Mouse (Mus musculus): Measurements from ENCODE around the gene Zfp985.
"Not testable (repeated sequence)": the region's sequence is repeated elsewhere in the genome, so short reads cannot be mapped to it uniquely, and the experiment has no call there.

Zfp985 gene

GRCm38 (mm10) chr4:147554361-147554760, 1.3 kb downstream of the Zfp985 start:
- peaks cover 43% of the 10 kb centered on the region for H3K4me1 ChIP-seq (replicated peaks; ENCODE audit: low read depth, low read length)
- peaks cover 29% of the 10 kb centered on the region for H3K9me3 ChIP-seq (ENCODE audit: low read length)
- not testable (repeated sequence) for H3K36me3 ChIP-seq (ENCODE audit: insufficient read depth, low read length); H3K27me3 ChIP-seq (ENCODE audit: insufficient read depth, low read length)
- H3K4me3 ChIP-seq (replicated peaks; ENCODE audit: low read length) = peak overlapping the region; percentile 68
- TF ChIP-seq NANOG (IDR thresholded peaks at IDR 0.05; ENCODE audit: borderline replicate concordance, low read length) (peak; percentile 37; the same call in 1 of the 2 replicates), POU5F1 (IDR thresholded peaks at IDR 0.05; ENCODE audit: borderline replicate concordance, low read length) (0 out of 2 replicates have a peak, but pooled peaks have one; percentile 26)

- Histone ChIP-seq H3K4me1 (replicated peaks; ENCODE audit: low read depth, low read length) (peaks cover 46% of the 10 kb centered on the region), H3K9me3 (ENCODE audit: low read length) (peaks cover 11% of the 10 kb centered on the region)
- H3K27me3 ChIP-seq (ENCODE audit: insufficient read depth, low read length); H3K4me3 ChIP-seq (replicated peaks; ENCODE audit: low read length); H3K36me3 ChIP-seq (ENCODE audit: insufficient read depth, low read length): not testable (repeated sequence)
Observed at GRCm38 (mm10) chr4:147556921-147557320, 3.8 kb downstream of the Zfp985 start.

- peaks cover 45% of the 10 kb centered on the region for H3K4me1 ChIP-seq (replicated peaks; ENCODE audit: low read depth, low read length)
- not testable (repeated sequence) for H3K4me3 ChIP-seq (replicated peaks; ENCODE audit: low read length); H3K9me3 ChIP-seq (ENCODE audit: low read length); H3K27me3 ChIP-seq (ENCODE audit: insufficient read depth, low read length); H3K36me3 ChIP-seq (ENCODE audit: insufficient read depth, low read length)
- peak; percentile 35; the same call in 1 of the 2 replicates for TF ChIP-seq NANOG (IDR thresholded peaks at IDR 0.05; ENCODE audit: borderline replicate concordance, low read length)
Observed at GRCm38 (mm10) chr4:147558011-147558410, 4.9 kb downstream of the Zfp985 start.

GRCm38 (mm10) chr4:147559096-147559495, 6.0 kb downstream of the Zfp985 start:
- H3K9me3 ChIP-seq (ENCODE audit: low read length) = not testable (repeated sequence)

GRCm38 (mm10) chr4:147565426-147566220, 12.5 kb downstream of the Zfp985 start:
- peaks cover 13% of the 10 kb centered on the region for H3K9me3 ChIP-seq (ENCODE audit: low read length)
- no peaks in the 10 kb centered on the region for H3K27me3 ChIP-seq (ENCODE audit: insufficient read depth, low read length)
- TF ChIP-seq NANOG (IDR thresholded peaks at IDR 0.05; ENCODE audit: borderline replicate concordance, low read length) = no peak
- TF ChIP-seq POU5F1 (IDR thresholded peaks at IDR 0.05; ENCODE audit: borderline replicate concordance, low read length) = no peak
- no peak for TF ChIP-seq CTCF (conservative IDR thresholded peaks at IDR 0.05; ENCODE audit: low read length)
- peaks cover 31% of the 10 kb centered on the region for H3K36me3 ChIP-seq (ENCODE audit: insufficient read depth, low read length)
- H3K4me1 ChIP-seq (replicated peaks; ENCODE audit: low read depth, low read length) = peaks cover 9% of the 10 kb centered on the region
- no peak overlapping the region for H3K4me3 ChIP-seq (replicated peaks; ENCODE audit: low read length)

More at GRCm38 (mm10) chr4:147559096-147559495, 6.0 kb downstream of the Zfp985 start:
- Histone ChIP-seq H3K4me3 (replicated peaks; ENCODE audit: low read length) (peak overlapping the region; percentile 15; the same call in 1 of the 2 replicates), H3K4me1 (replicated peaks; ENCODE audit: low read depth, low read length) (peaks cover 44% of the 10 kb centered on the region), H3K36me3 (ENCODE audit: insufficient read depth, low read length) (peaks cover 12% of the 10 kb centered on the region)
- H3K27me3 ChIP-seq (ENCODE audit: insufficient read depth, low read length) = not testable (repeated sequence)

- H3K9me3 ChIP-seq (ENCODE audit: low read length); H3K4me3 ChIP-seq (replicated peaks; ENCODE audit: low read length); H3K4me1 ChIP-seq (replicated peaks; ENCODE audit: low read depth, low read length); H3K27me3 ChIP-seq (ENCODE audit: insufficient read depth, low read length): not testable (repeated sequence)
- peaks cover 17% of the 10 kb centered on the region for H3K36me3 ChIP-seq (ENCODE audit: insufficient read depth, low read length)
Observed at GRCm38 (mm10) chr4:147571156-147571555, 18.1 kb downstream of the Zfp985 start.

GRCm38 (mm10) chr4:147579371-147579770, 26.3 kb downstream of the Zfp985 start:
- not testable (repeated sequence) for H3K4me1 ChIP-seq (replicated peaks; ENCODE audit: low read depth, low read length)

GRCm38 (mm10) chr4:147586511-147587473, 33.7 kb downstream of the Zfp985 start:
- Histone ChIP-seq H3K4me1 (replicated peaks; ENCODE audit: low read depth, low read length) (no peaks in the 10 kb centered on the region), H3K36me3 (ENCODE audit: insufficient read depth, low read length) (peaks cover 26% of the 10 kb centered on the region), H3K27me3 (ENCODE audit: insufficient read depth, low read length) (no peaks in the 10 kb centered on the region), H3K4me3 (replicated peaks; ENCODE audit: low read length) (no peak overlapping the region), H3K9me3 (ENCODE audit: low read length) (peaks cover 32% of the 10 kb centered on the region)
- no peak for TF ChIP-seq NANOG (IDR thresholded peaks at IDR 0.05; ENCODE audit: borderline replicate concordance, low read length)

More at GRCm38 (mm10) chr4:147579371-147579770, 26.3 kb downstream of the Zfp985 start:
- not testable (repeated sequence) for H3K27me3 ChIP-seq (ENCODE audit: insufficient read depth, low read length); H3K4me3 ChIP-seq (replicated peaks; ENCODE audit: low read length)
- Histone ChIP-seq H3K9me3 (ENCODE audit: low read length) (peaks cover 14% of the 10 kb centered on the region; the same call in 1 of the 2 replicates), H3K36me3 (ENCODE audit: insufficient read depth, low read length) (peaks cover 29% of the 10 kb centered on the region)

GRCm38 (mm10) chr4:147594630-147595029, 41.6 kb downstream of the Zfp985 start:
- H3K9me3 ChIP-seq (ENCODE audit: low read length) = peaks cover 12% of the 10 kb centered on the region
- not testable (repeated sequence) for H3K27me3 ChIP-seq (ENCODE audit: insufficient read depth, low read length); H3K4me1 ChIP-seq (replicated peaks; ENCODE audit: low read depth, low read length); H3K4me3 ChIP-seq (replicated peaks; ENCODE audit: low read length); H3K36me3 ChIP-seq (ENCODE audit: insufficient read depth, low read length)
- 0 out of 2 replicates have a peak, but pooled peaks have one; percentile 15 for TF ChIP-seq NANOG (IDR thresholded peaks at IDR 0.05; ENCODE audit: borderline replicate concordance, low read length)

All from E14TG2a.4 (cell line).